Mouse (Mus musculus) cerebellum, postnatal 10 days (tissue): ENCODE results near the gene Dcaf6.

ENCODE experiments used
- DNase-seq, 2 experiments: peaks; one replicate each; pipeline ENCODE4 v3.0.0; 2021; ENCODE audit warnings: mixed read lengths in 2 of 2

Gene Dcaf6

GRCm38 (mm10) chr1:165460360-165460800 lies at the start of gene Dcaf6, which contains the start of gene Mpc2:
Gene Dcaf6, minus strand, starts transcription at chr1:165460475.
Gene Mpc2, plus strand, starts transcription at chr1:165460637.
- DNase-seq = peak; percentile 100

- no peak for DNase-seq
Observed at GRCm38 (mm10) chr1:165506303-165506702, 46.0 kb upstream of the Dcaf6 start.

- DNase-seq = peak; percentile 10 to 17
Observed at GRCm38 (mm10) chr1:165503307-165504024, 43.2 kb upstream of the Dcaf6 start.

GRCm38 (mm10) chr1:165498856-165499255 lies 38.6 kb upstream of the Dcaf6 start:
- DNase-seq = peak; percentile 44 to 53

- DNase-seq = no peak
Observed at GRCm38 (mm10) chr1:165489197-165489596, 28.9 kb upstream of the Dcaf6 start.

GRCm38 (mm10) chr1:165486108-165486507 lies 25.8 kb upstream of the Dcaf6 start:
- DNase-seq = peak; percentile 6 to 10

- DNase-seq = peak in 1 of 2 experiments; percentile 10
Observed at GRCm38 (mm10) chr1:165484688-165485233, 24.5 kb upstream of the Dcaf6 start, which contains the start of gene Adcy10. Gene Adcy10, plus strand, starts transcription at chr1:165485183.

- no peak for DNase-seq
Observed at GRCm38 (mm10) chr1:165471490-165471889, 11.2 kb upstream of the Dcaf6 start.

GRCm38 (mm10) chr1:165469717-165470116 lies 9.4 kb upstream of the Dcaf6 start:
- no peak for DNase-seq

GRCm38 (mm10) chr1:165468971-165469370 lies 8.7 kb upstream of the Dcaf6 start:
- DNase-seq = no peak

- DNase-seq = no peak
Observed at GRCm38 (mm10) chr1:165464574-165464973, 4.3 kb upstream of the Dcaf6 start.

GRCm38 (mm10) chr1:165462861-165463260 lies 2.6 kb upstream of the Dcaf6 start:
- no peak for DNase-seq

- DNase-seq = peak; percentile 33 to 50
Observed at GRCm38 (mm10) chr1:165461681-165462080, 1.4 kb upstream of the Dcaf6 start.

GRCm38 (mm10) chr1:165460801-165461377 lies 614 bp upstream of the Dcaf6 start:
- DNase-seq = peak; percentile 99 to 100

GRCm38 (mm10) chr1:165459503-165460181 lies 633 bp downstream of the Dcaf6 start:
- peak; percentile 75 to 77 for DNase-seq

GRCm38 (mm10) chr1:165459041-165459502 lies 1.2 kb downstream of the Dcaf6 start:
- DNase-seq = no peak

- DNase-seq = no peak
Observed at GRCm38 (mm10) chr1:165441719-165442118, 18.6 kb downstream of the Dcaf6 start.

GRCm38 (mm10) chr1:165441201-165441600 lies 19.1 kb downstream of the Dcaf6 start:
- DNase-seq = no peak

GRCm38 (mm10) chr1:165440788-165441187 lies 19.5 kb downstream of the Dcaf6 start:
- no peak for DNase-seq

- no peak for DNase-seq
Observed at GRCm38 (mm10) chr1:165438289-165439021, 21.8 kb downstream of the Dcaf6 start.

GRCm38 (mm10) chr1:165432883-165433282 lies 27.4 kb downstream of the Dcaf6 start:
- no peak for DNase-seq

- DNase-seq = no peak
Observed at GRCm38 (mm10) chr1:165426254-165426653, 34.0 kb downstream of the Dcaf6 start.
